Mouse (Mus musculus): ENCODE data around the gene Usp35. TPM values are rescaled to one million over a fixed set of nuclear protein-coding genes. Genes with fewer than 3 reads are reported as not detected.

Gene Usp35
- polyA plus RNA-seq, 1 experiment: 1.6 TPM

- TF ChIP-seq REST (IDR thresholded peaks at IDR 0.05; ENCODE audit: insufficient read depth, insufficient read length) (no peak), POLR2AphosphoS2 (IDR thresholded peaks at IDR 0.05; ENCODE audit: insufficient read length, low read depth) (no peak), TCF12 (IDR thresholded peaks at IDR 0.05; ENCODE audit: insufficient read depth, poor library complexity, severe bottlenecking) (no peak), POLR2A (IDR thresholded peaks at IDR 0.05; ENCODE audit: insufficient read length, low read depth) (no peak), E2F4 (IDR thresholded peaks at IDR 0.05; ENCODE audit: insufficient read depth) (no peak), MYOG (IDR thresholded peaks at IDR 0.05; ENCODE audit: control insufficient read depth in 1 of 3, insufficient read depth in 1 of 3, insufficient read length in 2 of 3, low read depth in 2 of 3) (no peak), CEBPB (IDR thresholded peaks at IDR 0.05; ENCODE audit: insufficient read depth, poor library complexity, severe bottlenecking) (no peak), TCF3 (IDR thresholded peaks at IDR 0.05; ENCODE audit: insufficient read length, low read depth) (no peak), SRF (IDR thresholded peaks at IDR 0.05; ENCODE audit: control insufficient read depth, insufficient read length, low read depth) (no peak), MAX (IDR thresholded peaks at IDR 0.05; ENCODE audit: low read depth) (no peak), MYOD1 (IDR thresholded peaks at IDR 0.05; ENCODE audit: control insufficient read depth in 1 of 3, insufficient read length in 2 of 3, low read depth in 2 of 3) (no peak), USF1 (IDR thresholded peaks at IDR 0.05; ENCODE audit: low read depth) (no peak)
These were observed 43.3 kb upstream of the Usp35 start for GRCm38 (mm10) chr7:97375101-97375500.

GRCm38 (mm10) chr7:97365887-97366286 is 34.1 kb upstream of the Usp35 start:
- H3K27me3 ChIP-seq (ENCODE audit: control insufficient read depth, insufficient read depth, insufficient read length): no peaks in the 10 kb centered on the region
- TF ChIP-seq REST (IDR thresholded peaks at IDR 0.05; ENCODE audit: insufficient read depth, insufficient read length) (no peak), TCF3 (IDR thresholded peaks at IDR 0.05; ENCODE audit: insufficient read length, low read depth) (no peak), MYOD1 (IDR thresholded peaks at IDR 0.05; ENCODE audit: control insufficient read depth in 1 of 3, insufficient read length in 2 of 3, low read depth in 2 of 3) (no peak), SRF (IDR thresholded peaks at IDR 0.05; ENCODE audit: control insufficient read depth, insufficient read length, low read depth) (no peak), TCF12 (IDR thresholded peaks at IDR 0.05; ENCODE audit: insufficient read depth, poor library complexity, severe bottlenecking) (no peak), USF1 (IDR thresholded peaks at IDR 0.05; ENCODE audit: low read depth) (no peak), CEBPB (IDR thresholded peaks at IDR 0.05; ENCODE audit: insufficient read depth, poor library complexity, severe bottlenecking) (no peak), MAX (IDR thresholded peaks at IDR 0.05; ENCODE audit: low read depth) (no peak), POLR2AphosphoS2 (IDR thresholded peaks at IDR 0.05; ENCODE audit: insufficient read length, low read depth) (no peak), MYOG (IDR thresholded peaks at IDR 0.05; ENCODE audit: control insufficient read depth in 1 of 3, insufficient read depth in 1 of 3, insufficient read length in 2 of 3, low read depth in 2 of 3) (no peak), E2F4 (IDR thresholded peaks at IDR 0.05; ENCODE audit: insufficient read depth) (no peak), POLR2A (IDR thresholded peaks at IDR 0.05; ENCODE audit: insufficient read length, low read depth) (no peak)
- no peak overlapping the region for H3K4me3 ChIP-seq
- H3K79me2 ChIP-seq (ENCODE audit: control insufficient read depth, insufficient read depth): no peaks in the 10 kb centered on the region
- no peak overlapping the region for H3ac ChIP-seq (ENCODE audit: control insufficient read depth, insufficient read length)
- no peak overlapping the region for H3K4me2 ChIP-seq (ENCODE audit: low read depth)
- no peaks in the 10 kb centered on the region for H3K36me3 ChIP-seq (ENCODE audit: control insufficient read depth, insufficient read depth)

More at GRCm38 (mm10) chr7:97375101-97375500, 43.3 kb upstream of the Usp35 start:
- Histone ChIP-seq H3ac (ENCODE audit: control insufficient read depth, insufficient read length) (no peak overlapping the region), H3K27me3 (ENCODE audit: control insufficient read depth, insufficient read depth, insufficient read length) (no peaks in the 10 kb centered on the region), H3K4me2 (ENCODE audit: low read depth) (no peak overlapping the region), H3K79me2 (ENCODE audit: control insufficient read depth, insufficient read depth) (peaks cover 8% of the 10 kb centered on the region), H3K4me3 (no peak overlapping the region), H3K36me3 (ENCODE audit: control insufficient read depth, insufficient read depth) (peaks cover 13% of the 10 kb centered on the region)

- no peaks in the 10 kb centered on the region for H3K36me3 ChIP-seq (ENCODE audit: control insufficient read depth, insufficient read depth)
- no peak overlapping the region for H3K4me3 ChIP-seq
- H3K27me3 ChIP-seq (ENCODE audit: control insufficient read depth, insufficient read depth, insufficient read length): no peaks in the 10 kb centered on the region
- no peak for TF ChIP-seq MYOG (IDR thresholded peaks at IDR 0.05; ENCODE audit: control insufficient read depth in 1 of 3, insufficient read depth in 1 of 3, insufficient read length in 2 of 3, low read depth in 2 of 3)
- no peak overlapping the region for H3K4me2 ChIP-seq (ENCODE audit: low read depth)
- H3K79me2 ChIP-seq (ENCODE audit: control insufficient read depth, insufficient read depth): no peaks in the 10 kb centered on the region
- H3ac ChIP-seq (ENCODE audit: control insufficient read depth, insufficient read length): no peak overlapping the region
These were observed 29.6 kb upstream of the Usp35 start for GRCm38 (mm10) chr7:97361467-97361866.

- no peak overlapping the region for H3K4me3 ChIP-seq
- no peaks in the 10 kb centered on the region for H3K36me3 ChIP-seq (ENCODE audit: control insufficient read depth, insufficient read depth)
- H3K4me2 ChIP-seq (ENCODE audit: low read depth): no peak overlapping the region
- H3K27me3 ChIP-seq (ENCODE audit: control insufficient read depth, insufficient read depth, insufficient read length): no peaks in the 10 kb centered on the region
- no peaks in the 10 kb centered on the region for H3K79me2 ChIP-seq (ENCODE audit: control insufficient read depth, insufficient read depth)
- TF ChIP-seq MYOG (IDR thresholded peaks at IDR 0.05; ENCODE audit: control insufficient read depth in 1 of 3, insufficient read depth in 1 of 3, insufficient read length in 2 of 3, low read depth in 2 of 3): no peak
- no peak for TF ChIP-seq E2F4 (IDR thresholded peaks at IDR 0.05; ENCODE audit: insufficient read depth)
- no peak for TF ChIP-seq REST (IDR thresholded peaks at IDR 0.05; ENCODE audit: insufficient read depth, insufficient read length)
- H3ac ChIP-seq (ENCODE audit: control insufficient read depth, insufficient read length): no peak overlapping the region
These were observed 29.1 kb upstream of the Usp35 start for GRCm38 (mm10) chr7:97360955-97361354.

- Histone ChIP-seq H3K4me3 (no peak overlapping the region), H3K79me2 (ENCODE audit: control insufficient read depth, insufficient read depth) (no peaks in the 10 kb centered on the region), H3ac (ENCODE audit: control insufficient read depth, insufficient read length) (no peak overlapping the region), H3K27me3 (ENCODE audit: control insufficient read depth, insufficient read depth, insufficient read length) (no peaks in the 10 kb centered on the region), H3K36me3 (ENCODE audit: control insufficient read depth, insufficient read depth) (no peaks in the 10 kb centered on the region), H3K4me2 (ENCODE audit: low read depth) (no peak overlapping the region)
- TF ChIP-seq REST (IDR thresholded peaks at IDR 0.05; ENCODE audit: insufficient read depth, insufficient read length): no peak
- no peak for TF ChIP-seq USF1 (IDR thresholded peaks at IDR 0.05; ENCODE audit: low read depth)
- no peak for TF ChIP-seq MYOG (IDR thresholded peaks at IDR 0.05; ENCODE audit: control insufficient read depth in 1 of 3, insufficient read depth in 1 of 3, insufficient read length in 2 of 3, low read depth in 2 of 3)
- no peak for TF ChIP-seq CEBPB (IDR thresholded peaks at IDR 0.05; ENCODE audit: insufficient read depth, poor library complexity, severe bottlenecking)
- no peak for TF ChIP-seq E2F4 (IDR thresholded peaks at IDR 0.05; ENCODE audit: insufficient read depth)
- no peak for TF ChIP-seq SRF (IDR thresholded peaks at IDR 0.05; ENCODE audit: control insufficient read depth, insufficient read length, low read depth)
- TF ChIP-seq MYOD1 (IDR thresholded peaks at IDR 0.05; ENCODE audit: control insufficient read depth in 1 of 3, insufficient read length in 2 of 3, low read depth in 2 of 3): no peak
- no peak for TF ChIP-seq POLR2A (IDR thresholded peaks at IDR 0.05; ENCODE audit: insufficient read length, low read depth)
- no peak for TF ChIP-seq POLR2AphosphoS2 (IDR thresholded peaks at IDR 0.05; ENCODE audit: insufficient read length, low read depth)
- TF ChIP-seq MAX (IDR thresholded peaks at IDR 0.05; ENCODE audit: low read depth): no peak
- TF ChIP-seq TCF12 (IDR thresholded peaks at IDR 0.05; ENCODE audit: insufficient read depth, poor library complexity, severe bottlenecking): no peak
- no peak for TF ChIP-seq TCF3 (IDR thresholded peaks at IDR 0.05; ENCODE audit: insufficient read length, low read depth)
These were observed 28.3 kb upstream of the Usp35 start for GRCm38 (mm10) chr7:97360166-97360565.
